Mouse (Mus musculus): Measurements from ENCODE around the gene Tpbpa. TPM values are rescaled to one million over a fixed set of nuclear protein-coding genes. Genes with fewer than 3 reads are reported as not detected.

The Tpbpa gene
- not detected in 2 replicates for polyA plus RNA-seq (2012; rRNA removed)

DNA sequence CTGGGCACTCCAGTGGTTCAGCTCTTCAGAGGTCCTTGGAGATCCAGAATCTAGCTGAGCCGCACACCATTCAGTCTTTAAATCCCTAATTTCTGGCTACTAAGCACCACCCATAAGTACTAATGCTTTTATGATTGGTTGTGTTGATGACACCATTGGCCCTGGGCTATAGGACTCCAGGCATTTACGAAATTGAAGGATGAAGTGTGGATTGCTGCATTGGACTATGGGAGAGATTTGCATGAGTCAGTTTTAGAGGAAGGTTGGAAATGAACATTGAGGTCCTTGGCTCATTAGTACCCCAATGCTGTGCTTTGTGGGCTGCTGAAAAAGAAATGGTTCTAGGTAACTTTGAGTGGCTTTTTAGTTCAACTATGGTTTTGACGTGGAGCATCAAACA is at the start of gene Tpbpa:
Gene Tpbpa, minus strand, starts transcription at position 101 of the 400 bp plus-strand sequence.

GRCm38 (mm10) chr13:60936500-60936901 is 5.3 kb downstream of the Tpbpa start, which contains the start of the genes Gm49391 and Ctla2a:
Gene Gm49391 (minus strand): TSS chr13:60936571.
Gene Ctla2a (minus strand): TSS chr13:60936625.

GRCm38 (mm10) chr13:60935490-60935889 is 6.3 kb downstream of the Tpbpa start, which contains the start of gene Gm49393:
Gene Gm49393 (minus strand): TSS chr13:60935590.

GRCm38 (mm10) chr13:60904780-60905179 is 37.0 kb downstream of the Tpbpa start, which contains the start of gene Tpbpb:
Gene Tpbpb (minus strand): TSS chr13:60904880.

GRCm38 (mm10) chr13:60897328-60897727 is 44.5 kb downstream of the Tpbpa start, which contains the start of gene Ctla2b:
Gene Ctla2b (minus strand): TSS chr13:60897447.

DNA sequence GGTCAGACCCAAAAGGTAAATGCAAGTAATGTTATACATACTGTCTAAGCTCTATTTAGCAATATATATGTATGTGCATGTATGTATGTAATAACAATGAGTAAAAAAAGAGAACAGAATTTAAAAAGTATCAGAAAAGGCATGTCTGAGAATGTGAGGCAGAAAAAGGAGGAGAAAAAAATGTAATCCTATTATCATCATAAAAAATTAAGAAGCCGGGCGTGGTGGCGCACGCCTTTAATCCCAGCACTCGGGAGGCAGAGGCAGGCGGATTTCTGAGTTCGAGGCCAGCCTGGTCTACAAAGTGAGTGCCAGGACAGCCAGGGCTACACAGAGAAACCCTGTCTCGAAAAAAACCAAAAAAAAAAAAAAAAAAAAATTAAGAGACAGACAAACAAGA is 45.0 kb downstream of the Tpbpa start, which contains the start of gene Gm49392:
Gene Gm49392, minus strand, starts transcription at position 101 of the 400 bp plus-strand sequence.

Other genes starting within 250 kb of the Tpbpa start
- gene BC051665, start 155.6 kb downstream of the Tpbpa start, polyA plus RNA-seq (2012; rRNA removed) = not detected in 2 replicates
- gene Ctsll3, start 139.1 kb downstream of the Tpbpa start, polyA plus RNA-seq (2012; rRNA removed) = not detected in 2 replicates
- gene 4930486L24Rik, start 77.5 kb downstream of the Tpbpa start, polyA plus RNA-seq (2012; rRNA removed) = 0.12 TPM in 1 of 2 replicates, not detected in the other
- gene Gm49392, start 45.1 kb downstream of the Tpbpa start, polyA plus RNA-seq (2012; rRNA removed) = 0.14 TPM in 1 of 2 replicates, not detected in the other
- gene Ctla2b, start 44.5 kb downstream of the Tpbpa start, polyA plus RNA-seq (2012; rRNA removed) = 0.76 and 1.4 TPM in 2 replicates
- not detected in 2 replicates for gene Tpbpb, start 37.1 kb downstream of the Tpbpa start, polyA plus RNA-seq (2012; rRNA removed)
- not detected in 2 replicates for gene Gm49393, start 6.4 kb downstream of the Tpbpa start, polyA plus RNA-seq (2012; rRNA removed)
- gene Gm49391, start 5.4 kb downstream of the Tpbpa start, polyA plus RNA-seq (2012; rRNA removed) = 0.75 TPM in 1 of 2 replicates, not detected in the other
- 9.6 and 12.4 TPM in 2 replicates for gene Ctla2a, start 5.4 kb downstream of the Tpbpa start, polyA plus RNA-seq (2012; rRNA removed)
- not detected in 2 replicates for gene Ctsj, start 64.0 kb upstream of the Tpbpa start, polyA plus RNA-seq (2012; rRNA removed)
- gene Ctsq, start 98.6 kb upstream of the Tpbpa start, polyA plus RNA-seq (2012; rRNA removed) = not detected in 2 replicates
- gene Ctsr, start 222.3 kb upstream of the Tpbpa start, polyA plus RNA-seq (2012; rRNA removed) = not detected in 2 replicates

Data from ovary, adult 2 months (tissue).